Mouse (Mus musculus): ENCODE measurements at regions not wholly inside any gene's neighbourhood (a gene's known extent, or its start where the extent isn't known, plus 50 kb on each side); places are given as distances from the start of the nearest gene placed in this dataset.

DNA sequence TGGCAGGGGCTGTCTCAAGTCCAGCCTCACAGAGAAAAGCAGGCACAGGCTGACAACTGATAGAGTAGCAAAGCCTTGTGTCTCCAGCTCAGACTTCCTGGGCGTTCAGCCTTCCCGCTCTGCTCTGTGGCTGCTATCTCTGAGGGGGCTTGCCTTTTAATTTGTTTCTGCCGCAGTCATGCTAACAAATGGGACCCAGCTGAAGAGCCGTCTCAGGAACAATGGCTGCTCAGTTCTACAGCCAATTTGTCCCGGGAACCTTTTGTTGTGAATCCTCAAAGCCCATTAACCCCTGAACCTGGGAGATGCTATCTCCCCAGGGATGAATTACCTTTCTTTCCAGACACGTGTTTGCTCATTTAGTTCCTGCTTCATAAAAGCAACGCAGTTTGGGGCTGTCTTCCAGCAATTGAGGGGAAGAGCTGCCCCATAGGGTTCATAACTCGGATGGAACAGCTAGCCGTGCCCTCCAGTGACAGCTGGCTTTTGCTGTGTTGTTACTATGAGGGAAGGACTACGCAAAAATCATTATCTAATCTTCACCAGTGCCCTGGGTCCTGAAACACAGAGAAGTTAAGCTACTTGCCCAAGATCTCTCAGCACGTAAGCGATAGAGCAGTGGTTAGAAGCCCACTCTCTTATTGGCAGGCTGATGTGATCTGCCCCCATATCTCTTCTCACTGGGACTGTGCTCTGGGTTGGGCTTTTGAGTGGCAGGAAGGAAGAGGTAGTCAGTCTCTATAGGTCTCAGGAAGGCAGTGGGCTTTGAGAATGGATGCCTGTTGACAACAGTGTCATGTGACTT is 240.9 kb downstream of the Rybp start:
- DNase-seq (ENCODE audit: low spot score in 2 of 2) = no peak

DNA sequence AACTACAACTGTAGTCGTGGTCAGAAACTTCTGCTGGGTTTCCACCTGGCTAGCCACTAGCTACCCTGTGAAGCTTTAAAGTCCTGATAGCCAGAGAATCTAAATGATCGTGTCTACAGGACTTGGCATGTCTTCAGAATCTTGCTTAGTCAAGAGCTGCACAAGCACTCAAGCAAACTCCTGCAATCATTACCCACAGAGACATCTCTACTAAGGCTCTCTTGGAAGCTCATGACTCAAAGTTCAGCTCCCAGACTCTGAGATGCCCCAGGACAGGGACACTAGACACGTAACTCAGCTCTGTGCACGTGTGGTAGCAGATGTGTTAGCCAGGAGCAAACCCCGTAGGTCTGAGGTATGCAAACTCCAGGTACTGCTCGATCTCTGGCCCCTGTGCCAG is 242.2 kb downstream of the Rybp start:
- no peak for DNase-seq (ENCODE audit: low spot score in 2 of 2)

DNA sequence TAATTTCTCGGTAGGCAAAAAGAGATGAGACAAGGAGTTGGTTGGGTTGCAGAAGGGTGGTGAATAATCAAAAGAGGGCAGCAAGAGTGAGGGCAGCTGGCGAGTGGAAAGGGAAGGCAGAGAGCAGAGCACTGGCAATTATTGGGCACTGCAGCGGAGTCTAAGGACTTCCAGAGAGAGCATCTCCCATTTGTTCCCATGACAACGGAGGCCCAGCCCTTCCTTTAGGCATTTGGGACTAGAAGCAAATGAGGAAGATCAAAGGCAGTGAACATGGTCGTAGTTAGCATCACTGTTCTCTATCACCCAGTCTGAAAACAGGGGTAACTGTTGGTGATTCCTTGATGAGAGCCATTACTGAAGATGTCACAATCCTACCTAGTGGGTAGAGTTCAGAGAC is 246.1 kb downstream of the Rybp start:
- DNase-seq (ENCODE audit: low spot score in 2 of 2) = no peak

DNA sequence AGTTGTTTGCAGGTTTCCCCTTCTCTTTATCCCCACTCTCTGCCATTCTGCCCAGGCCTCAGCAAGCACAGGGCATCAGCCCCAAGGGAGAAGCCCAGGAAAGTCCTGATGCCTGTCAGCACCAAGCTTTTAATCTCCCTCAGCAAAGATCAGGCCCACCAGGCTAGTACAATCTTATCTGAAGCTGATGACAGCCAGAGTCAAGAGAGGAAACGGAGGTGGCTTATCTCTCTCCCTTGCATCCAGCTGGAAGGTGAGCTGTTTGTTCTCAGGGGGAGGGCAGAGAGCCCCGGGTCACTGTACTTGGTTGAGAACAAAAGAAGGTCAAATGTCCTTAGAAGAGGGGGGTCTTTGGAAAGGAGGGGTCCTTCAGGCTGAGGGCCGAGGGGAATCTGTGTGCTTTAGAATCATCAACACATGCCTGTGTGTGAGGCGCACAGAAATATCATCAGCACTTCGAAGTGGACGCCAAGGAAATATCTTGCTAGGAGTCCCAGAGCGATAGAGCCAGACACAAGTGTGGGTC is 246.8 kb downstream of the Rybp start:
- no peak for DNase-seq (ENCODE audit: low spot score in 2 of 2)

DNA sequence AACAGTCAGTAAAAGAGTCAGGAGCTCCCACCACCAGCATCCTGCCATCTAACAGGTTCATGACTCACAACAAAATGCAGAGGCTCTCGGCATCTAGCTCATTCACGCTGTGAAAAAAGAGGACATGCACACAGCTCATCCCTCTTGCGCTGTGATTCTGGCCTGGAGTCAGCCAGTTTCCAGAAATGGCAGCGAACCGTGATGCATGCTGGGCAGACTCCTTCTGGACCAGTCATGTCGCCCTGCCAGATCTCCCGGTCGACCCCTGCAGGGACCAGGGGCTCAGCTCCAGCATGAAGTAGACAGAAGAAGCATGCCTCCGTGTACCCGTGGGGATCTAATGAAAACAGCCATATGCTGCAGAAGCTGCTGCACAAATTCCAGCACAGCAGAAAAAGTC is 254.6 kb downstream of the Rybp start:
- peak; percentile 13 to 37 for DNase-seq (ENCODE audit: low spot score in 2 of 2)

DNA sequence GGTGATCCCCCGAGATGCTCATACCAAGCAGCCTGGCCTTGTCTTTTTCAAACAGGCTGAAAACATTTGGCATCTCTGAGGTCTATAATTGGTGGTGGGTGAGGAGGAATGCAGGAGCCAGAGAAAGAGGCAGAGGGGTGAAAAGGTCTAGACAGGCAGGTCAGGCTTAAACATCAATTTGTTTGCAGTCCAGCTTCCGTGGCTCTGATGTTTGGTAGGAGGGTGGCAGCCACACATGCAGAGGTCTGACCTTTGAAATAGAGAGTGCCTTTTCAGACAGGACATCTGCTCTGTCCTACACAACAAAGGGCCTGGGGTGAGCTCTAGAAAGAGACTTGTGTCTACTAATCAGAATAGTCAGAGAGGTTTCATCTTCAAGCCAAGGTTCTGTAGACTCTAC is 256.8 kb downstream of the Rybp start:
- no peak for DNase-seq (ENCODE audit: low spot score in 2 of 2)

DNA sequence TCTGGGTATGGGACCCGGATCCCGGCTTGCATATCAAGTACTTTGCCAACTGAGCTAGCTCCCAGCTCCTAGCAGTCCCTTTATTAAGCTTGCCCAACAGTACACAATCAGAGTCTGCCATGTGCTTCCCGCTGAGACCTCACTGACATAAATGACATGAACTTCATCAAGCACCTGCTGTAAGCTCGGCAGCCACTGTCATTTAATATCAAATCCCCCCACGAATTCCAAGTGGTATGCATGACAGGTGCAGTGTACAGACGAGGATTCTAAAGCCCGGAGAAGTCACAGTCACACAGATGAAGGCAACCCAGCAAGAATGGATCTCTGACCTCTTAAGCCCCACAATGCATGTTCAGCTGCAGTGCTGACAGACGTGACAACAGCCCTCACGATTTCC is 257.3 kb downstream of the Rybp start:
- no peak for DNase-seq (ENCODE audit: low spot score in 2 of 2)

DNA sequence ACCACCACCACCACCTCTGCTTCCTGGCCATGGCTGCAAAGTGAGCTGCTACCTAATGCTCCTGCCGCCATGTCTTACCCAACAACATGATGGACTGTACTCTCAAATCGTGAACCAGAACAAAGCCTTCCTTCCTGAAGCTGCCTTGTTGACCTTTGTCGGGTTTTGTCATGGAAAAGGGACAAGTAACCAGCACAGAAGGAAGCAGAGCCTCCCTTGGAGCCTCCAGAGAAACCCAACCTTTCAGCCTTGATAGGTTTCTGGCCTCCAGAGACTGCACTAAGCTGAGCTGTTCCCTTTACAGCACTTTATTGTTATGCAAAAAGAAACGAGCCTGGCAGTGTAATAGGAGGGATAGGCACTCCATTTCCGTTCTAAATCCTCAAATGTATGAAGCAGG is 259.8 kb downstream of the Rybp start:
- DNase-seq (ENCODE audit: low spot score in 2 of 2) = no peak

DNA sequence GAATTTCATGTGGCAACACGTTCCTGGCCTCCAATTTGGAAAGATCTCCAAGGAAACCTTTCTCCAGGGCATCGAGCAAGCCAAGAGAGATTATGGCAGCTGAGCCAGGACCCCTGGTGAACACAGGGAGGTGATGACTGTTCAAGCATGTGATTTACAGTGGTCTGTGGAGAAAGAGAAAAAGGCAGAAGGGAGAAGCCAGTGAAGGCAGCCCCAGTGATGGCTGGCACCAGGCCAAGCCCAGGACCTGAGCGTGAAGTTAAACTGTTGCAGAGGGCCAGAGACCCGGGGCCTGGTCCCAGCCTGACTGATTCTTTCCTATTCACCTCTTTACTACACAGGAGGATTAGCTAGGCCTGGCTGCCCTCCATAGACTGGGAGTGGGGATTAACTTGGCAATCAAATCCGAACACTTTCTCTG is 261.7 kb downstream of the Rybp start:
- no peak for DNase-seq (ENCODE audit: low spot score in 2 of 2)

DNA sequence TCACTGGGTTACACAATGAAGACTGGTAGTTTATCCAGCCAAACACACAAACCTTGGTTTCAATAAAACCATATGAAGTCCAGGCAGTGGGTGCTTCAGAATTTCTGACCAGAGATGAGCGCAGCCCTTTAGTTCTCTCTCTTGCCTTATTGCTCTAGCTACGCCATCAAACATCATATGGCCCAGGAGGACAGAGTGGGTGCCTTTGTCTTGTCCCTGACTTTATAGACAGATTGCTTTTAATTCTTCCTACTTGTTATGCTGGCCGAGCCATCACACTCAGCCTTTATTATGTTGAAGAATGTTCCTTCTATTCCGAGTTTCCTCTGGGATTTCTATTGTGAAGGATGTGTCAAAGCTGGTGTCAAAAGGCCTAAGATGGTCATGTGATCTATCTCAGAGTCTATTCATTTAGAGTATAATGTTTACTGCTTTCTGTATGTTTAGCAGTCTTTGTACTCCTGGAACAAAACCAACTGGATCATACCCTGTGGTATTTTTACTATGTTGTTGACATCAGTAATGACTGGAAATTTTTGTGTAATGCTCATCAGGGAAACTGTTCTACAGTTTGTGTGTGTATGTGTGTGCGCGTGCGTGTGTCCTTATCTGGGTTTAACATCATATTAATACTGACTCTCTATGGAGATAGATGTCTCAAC is 263.7 kb downstream of the Rybp start:
- DNase-seq (ENCODE audit: low spot score in 2 of 2) = no peak

DNA sequence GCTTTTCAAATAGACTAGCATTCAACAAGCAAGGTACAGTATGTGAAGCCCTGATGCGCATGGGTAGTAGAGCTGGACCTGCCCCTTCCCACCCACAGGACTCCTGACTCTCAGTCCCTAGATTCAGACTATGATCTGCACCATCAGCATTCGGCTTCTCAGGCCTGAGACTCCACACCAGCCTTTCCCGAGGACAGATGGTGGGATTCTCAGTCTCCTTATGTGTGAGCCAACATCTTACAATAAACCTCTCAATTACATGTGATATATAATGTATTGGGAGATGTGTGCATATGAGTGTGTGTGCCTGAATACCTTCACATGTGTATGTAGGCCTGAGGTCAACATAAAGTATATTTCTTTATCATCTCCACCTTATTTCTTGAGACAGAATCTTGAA is 268.3 kb downstream of the Rybp start:
- DNase-seq (ENCODE audit: low spot score in 2 of 2) = no peak

DNA sequence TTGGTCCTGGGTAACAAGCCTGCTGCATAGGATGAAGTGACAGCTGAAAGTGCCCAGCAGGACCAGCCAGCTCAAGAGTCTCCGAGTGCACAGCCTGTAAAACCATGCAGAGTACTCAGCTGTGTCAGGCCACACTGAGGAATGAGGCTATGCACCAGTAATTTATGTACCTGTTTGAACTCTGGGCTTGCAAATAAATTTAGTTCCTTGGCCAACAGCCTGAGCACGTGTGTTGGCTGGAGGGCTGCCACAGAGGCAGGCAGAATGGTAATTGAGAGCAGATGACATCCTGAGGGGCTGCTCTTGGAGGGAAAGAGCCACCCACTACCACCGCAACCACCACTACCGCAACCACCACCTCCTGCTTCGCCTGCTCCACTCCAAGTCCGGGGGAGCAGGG is 273.3 kb downstream of the Rybp start:
- DNase-seq (ENCODE audit: low spot score in 2 of 2) = no peak

DNA sequence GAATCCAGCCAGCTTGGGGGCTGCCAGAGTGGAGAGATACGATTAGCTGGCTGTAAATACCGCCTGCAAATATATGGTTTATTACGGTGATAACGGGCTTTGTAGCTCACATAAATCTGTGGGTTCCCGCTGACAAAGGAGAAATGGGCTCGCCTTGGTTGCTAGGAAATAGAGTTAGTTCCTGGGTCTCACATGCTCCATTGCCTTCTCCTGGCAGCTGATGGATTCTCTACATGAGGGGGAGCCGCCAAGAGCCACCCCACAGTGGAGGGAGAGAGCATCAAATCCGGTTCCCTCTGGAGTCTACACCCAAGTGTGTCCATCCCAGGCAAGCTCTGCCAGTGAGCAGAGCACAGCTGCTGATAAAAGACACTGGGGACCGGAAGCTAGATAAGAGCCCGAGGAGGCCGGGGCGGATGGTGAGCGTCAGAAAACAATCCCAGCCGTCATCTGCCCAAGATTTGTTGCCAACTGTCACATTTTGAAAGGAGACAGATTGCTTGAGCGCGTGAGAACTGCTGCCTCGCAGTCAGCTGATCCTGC is 275.7 kb downstream of the Rybp start:
- peak; percentile 14 to 22 for DNase-seq (ENCODE audit: low spot score in 2 of 2)

DNA sequence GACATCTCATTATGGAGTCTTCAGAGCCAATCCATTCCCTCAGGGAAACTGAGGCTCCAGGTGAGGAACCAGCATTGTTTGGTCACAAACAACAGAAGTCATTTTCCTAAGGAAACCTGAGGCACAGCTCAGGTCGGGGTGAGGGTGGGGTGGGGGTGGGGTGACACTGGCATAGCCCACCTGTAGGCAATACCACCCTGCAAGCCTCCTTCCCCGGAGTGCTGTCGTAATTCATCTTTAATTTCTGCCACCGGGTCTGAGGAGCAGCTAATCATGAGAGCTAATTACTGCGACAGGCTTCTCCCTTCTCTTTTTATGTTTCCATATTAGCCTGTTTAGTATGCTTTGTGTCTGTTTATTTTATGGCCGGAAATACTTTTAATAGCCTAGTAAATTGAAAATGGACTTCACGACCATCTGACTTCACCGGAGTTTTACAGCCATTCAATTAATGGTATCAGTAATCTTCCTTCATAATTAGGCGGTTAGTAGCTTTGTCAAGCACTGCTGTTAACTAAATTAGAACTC is 276.3 kb downstream of the Rybp start:
- no peak for DNase-seq (ENCODE audit: low spot score in 2 of 2)

DNA sequence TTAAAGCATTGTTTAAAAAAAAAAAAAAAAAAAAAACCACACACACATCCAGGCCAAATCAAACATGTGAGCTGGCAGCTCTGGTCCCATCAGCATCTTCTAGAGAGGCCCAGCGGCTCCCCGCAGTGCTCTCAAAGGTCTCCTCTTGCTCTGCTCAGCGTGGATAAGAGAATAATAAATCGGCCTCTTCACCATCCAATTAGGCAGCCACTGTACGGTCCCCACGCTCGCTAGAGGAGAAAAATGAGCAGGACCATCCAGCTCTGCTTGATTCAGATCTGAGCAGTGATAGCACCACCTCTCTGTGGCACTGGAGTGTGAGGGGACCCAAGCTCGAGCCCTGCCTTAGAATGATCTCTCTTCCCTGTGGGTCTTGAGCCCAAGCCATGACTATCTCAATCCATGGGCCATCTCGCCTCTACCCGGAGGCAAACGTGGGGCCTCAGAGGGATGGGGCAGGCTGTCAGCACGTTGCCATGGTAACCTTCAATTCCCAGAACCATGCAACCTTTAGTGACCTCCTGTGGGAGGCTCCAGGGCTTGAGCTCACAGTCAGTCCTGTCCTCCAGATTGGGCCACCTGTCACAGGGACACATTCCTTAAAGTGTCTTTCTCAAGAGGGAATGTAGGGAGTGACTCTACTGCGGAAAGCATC is 273.6 kb upstream of the Prok2 start:
- no peak for DNase-seq (ENCODE audit: low spot score in 2 of 2)

DNA sequence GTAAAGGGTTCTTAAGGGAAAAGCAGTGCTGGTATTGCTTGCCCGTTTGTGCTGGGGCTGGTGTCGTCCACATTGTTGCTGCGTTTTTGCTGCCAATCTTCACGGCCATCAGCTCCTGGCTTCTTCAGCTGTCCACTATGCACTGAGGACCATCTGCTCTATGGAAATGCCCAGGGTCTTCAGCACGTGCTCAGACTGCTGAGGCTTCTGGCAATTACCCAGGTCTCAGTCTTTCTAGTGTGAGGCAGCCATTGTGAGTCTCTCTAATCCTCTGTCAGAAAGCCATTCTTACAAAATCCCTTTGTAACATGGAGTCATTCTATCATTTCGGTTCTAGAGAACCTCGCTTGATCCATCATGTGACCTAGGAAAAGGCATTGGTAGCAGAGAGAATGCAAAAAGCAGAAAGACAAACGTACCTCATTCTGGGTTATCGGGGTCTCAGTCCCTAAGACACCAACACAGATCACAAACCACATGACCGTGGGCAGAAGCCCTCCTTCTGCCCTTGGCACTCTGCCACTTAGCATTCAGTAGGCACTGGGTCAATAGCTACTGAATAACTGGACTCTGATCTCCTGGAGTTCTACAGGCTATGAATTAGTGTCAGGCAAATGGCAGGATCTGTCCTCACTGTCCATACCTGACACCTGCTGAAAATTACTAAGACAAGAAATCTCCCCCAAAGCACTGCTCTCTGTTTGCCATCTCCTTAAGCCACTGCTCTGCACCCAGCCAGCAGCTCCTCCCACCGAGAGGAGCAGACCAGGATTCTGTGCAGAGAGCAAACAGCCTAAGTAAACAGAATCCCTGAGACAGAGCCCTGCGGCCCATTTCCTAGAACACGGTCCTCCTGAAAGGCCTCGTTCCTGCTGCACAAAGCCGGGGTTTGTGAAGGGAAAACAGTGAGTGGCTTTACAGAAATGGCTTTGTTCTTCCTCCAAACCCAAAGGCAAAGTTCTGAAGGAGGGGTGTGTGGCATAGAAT is 270.1 kb upstream of the Prok2 start:
- no peak for DNase-seq (ENCODE audit: low spot score in 2 of 2)

DNA sequence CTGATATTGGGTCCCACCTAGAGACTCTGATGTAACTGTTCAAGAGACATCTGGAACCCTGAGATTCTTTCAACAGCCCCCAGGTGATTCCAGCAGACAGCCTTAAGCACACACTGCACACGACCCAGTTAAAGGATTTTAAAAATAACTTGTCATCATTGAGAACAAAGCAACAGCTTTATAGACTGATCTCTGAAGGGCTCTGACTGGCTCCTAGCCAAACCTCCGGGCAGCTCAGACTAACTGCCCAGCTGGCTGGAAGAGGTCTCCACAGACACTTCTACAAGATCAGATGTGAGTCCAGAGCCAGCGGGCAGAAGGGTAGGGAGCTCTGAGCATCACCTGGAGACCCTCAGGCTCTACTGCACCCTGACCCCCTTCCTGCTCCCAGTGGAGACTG is 267.8 kb upstream of the Prok2 start:
- no peak for DNase-seq (ENCODE audit: low spot score in 2 of 2)

DNA sequence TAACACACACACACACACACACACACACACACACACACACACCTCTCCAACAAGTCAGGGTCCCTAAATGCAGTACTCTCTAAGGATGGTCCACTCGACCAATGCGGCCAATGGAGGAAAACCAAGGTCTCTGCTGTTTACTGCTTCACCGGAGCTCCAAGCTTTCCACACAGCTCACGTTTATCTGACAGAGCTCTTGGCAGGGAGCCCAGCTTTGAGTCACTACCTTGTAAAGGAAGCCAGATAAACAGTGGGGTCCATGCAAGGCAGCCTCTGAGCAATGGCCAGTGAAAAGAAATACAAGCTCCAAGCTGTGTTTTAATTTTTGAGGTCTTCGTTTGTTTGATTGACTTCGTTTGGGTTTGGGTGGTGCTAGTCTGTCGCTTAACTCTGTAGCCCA is 264.9 kb upstream of the Prok2 start:
- peak in 1 of 2 experiments; percentile 33 for DNase-seq (ENCODE audit: low spot score in 2 of 2)

DNA sequence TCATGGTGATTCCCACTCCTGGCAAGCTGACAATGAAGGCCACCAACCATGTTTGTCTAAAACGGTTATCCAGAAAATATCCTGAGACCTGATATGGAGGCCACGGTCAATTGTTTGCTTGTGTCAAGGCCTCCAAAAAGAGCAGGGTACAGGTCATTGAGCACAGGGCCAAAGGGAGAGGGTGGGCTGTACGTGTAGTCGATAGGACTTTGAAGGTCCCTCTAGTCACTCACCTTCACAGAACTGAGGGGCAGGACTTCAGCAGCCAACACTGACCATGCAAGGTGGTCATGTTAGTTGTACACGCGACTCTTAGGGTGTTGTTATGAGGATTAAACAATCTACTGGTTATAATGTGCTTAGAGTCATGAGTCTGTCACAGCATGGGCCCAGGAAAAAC is 264.4 kb upstream of the Prok2 start:
- no peak for DNase-seq (ENCODE audit: low spot score in 2 of 2)

DNA sequence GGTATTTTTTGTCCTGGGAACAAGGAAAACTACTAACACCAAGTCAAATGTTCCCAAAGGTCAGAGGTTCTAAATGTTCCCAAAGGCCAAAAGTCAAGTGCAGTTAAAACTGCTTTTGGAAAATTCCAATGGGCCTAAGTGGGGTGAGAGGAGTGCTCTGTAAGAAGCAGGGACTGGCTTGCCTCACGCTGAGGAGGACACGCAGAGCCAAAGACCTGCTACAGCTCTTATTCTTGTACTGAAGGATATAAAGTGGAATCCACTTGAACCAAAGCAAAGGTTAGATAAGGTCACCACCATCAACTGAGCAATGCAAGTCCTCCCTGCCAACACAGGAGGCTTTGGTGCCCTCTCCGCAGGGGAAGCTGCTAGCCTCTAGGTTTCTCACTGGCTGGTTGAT is 260.3 kb upstream of the Prok2 start:
- DNase-seq (ENCODE audit: low spot score in 2 of 2) = no peak

DNA sequence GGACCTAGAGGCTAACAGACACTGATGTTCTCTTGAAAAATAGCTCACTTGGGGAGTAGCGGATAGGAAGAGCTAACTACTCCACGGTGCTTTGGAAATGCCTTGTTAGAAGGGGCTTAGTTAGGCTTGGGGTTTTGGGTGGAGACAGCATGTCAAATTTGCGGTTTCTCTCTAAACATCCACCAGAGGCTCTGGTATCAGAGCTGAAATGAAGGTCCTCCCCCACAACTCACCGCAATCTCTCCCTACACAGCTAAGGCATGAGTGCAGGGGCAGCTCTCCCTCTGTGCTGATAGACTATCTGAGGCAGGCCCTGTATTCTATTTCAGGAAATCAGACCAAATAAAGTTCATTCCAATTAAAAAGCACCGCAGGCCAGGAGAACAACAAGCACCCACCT is 259.1 kb upstream of the Prok2 start:
- DNase-seq (ENCODE audit: low spot score in 2 of 2) = no peak
